Mouse (Mus musculus): ENCODE measurements around the gene Cnga4. TPM values are rescaled to one million over a fixed set of nuclear protein-coding genes. Genes with fewer than 3 reads are reported as not detected.
A peak's percentile ranks its signal among the peaks of the same experiment; 100 is the strongest.
"Not testable (repeated sequence)": the region's sequence is repeated elsewhere in the genome, so short reads cannot be mapped to it uniquely, and the experiment has no call there.

Gene Cnga4
- polyA plus RNA-seq (2014; fragmentation: Nextera tagmentation; extraction: Ambion mirVana) = not detected in 2 replicates

GRCm38 (mm10) chr7:105404268-105404667, at the start of gene Cnga4:
Gene Cnga4, plus strand, starts transcription at chr7:105404568.
- WGBS = 77% methylated on average over 5 of the region's 5 CpGs
- H3K4me2 ChIP-seq = no peak within 1 kb of the TSS
- ATAC-seq (ENCODE audit: low FRiP score) = no peak

GRCm38 (mm10) chr7:105356064-105356463, 48.3 kb upstream of the Cnga4 start:
- H3K27ac ChIP-seq (ENCODE audit: low read depth, low read length); H3K4me1 ChIP-seq (ENCODE audit: control insufficient read depth, insufficient read depth, low read length); H3K4me3 ChIP-seq (ENCODE audit: low read depth, low read length); DNase-seq (ENCODE audit: low spot score, missing footprints); H3K4me2 ChIP-seq; H3K9me3 ChIP-seq (ENCODE audit: control insufficient read depth, low read length); H3K27me3 ChIP-seq (ENCODE audit: control insufficient read depth, insufficient read depth, low read length); H3K9ac ChIP-seq (ENCODE audit: low read length); H3K36me3 ChIP-seq (ENCODE audit: control insufficient read depth, insufficient read depth, low read length): not testable (repeated sequence)
- peak; percentile 70 for ATAC-seq (ENCODE audit: low FRiP score)
- WGBS = no CpG with 5 or more reads among the region's 5 CpGs

More at GRCm38 (mm10) chr7:105404268-105404667, at the start of gene Cnga4:
- no peaks in the 10 kb centered on the region for H3K36me3 ChIP-seq (ENCODE audit: control insufficient read depth, insufficient read depth, low read length)
- no peaks in the 10 kb centered on the region for H3K27me3 ChIP-seq (ENCODE audit: control insufficient read depth, insufficient read depth, low read length)
- no peak within 1 kb of the TSS for H3K27ac ChIP-seq (ENCODE audit: low read depth, low read length)
- no peak for DNase-seq (ENCODE audit: low spot score, missing footprints)
- H3K4me3 ChIP-seq (ENCODE audit: low read depth, low read length) = no peak within 1 kb of the TSS
- H3K9ac ChIP-seq (ENCODE audit: low read length) = no peak within 1 kb of the TSS
- H3K4me1 ChIP-seq (ENCODE audit: control insufficient read depth, insufficient read depth, low read length) = peaks cover 2% of the 10 kb centered on the region; the same call in 1 of the 2 replicates
- H3K9me3 ChIP-seq (ENCODE audit: control insufficient read depth, low read length) = no peaks in the 10 kb centered on the region

DNA sequence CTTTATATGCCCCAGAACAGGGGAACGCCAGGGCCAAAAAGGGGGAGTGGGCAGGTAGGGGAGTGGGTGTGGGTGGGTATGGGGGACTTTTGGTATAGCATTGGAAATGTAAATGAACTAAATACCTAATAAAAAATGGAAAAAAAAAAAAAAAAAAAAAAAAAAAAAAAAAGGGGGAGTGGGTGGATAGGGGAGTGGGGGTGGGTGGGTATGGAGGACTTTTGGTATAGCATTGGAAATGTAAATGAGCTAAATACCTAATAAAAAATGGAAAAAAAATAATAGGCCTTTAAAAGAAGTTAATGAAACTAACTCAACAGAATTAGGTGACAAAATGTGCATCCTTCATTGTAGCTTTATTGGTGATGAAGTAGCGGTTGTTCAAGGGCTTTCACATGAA, 47.9 kb upstream of the Cnga4 start:
- not testable (repeated sequence) for H3K4me2 ChIP-seq; H3K36me3 ChIP-seq (ENCODE audit: control insufficient read depth, insufficient read depth, low read length); H3K9ac ChIP-seq (ENCODE audit: low read length); H3K27ac ChIP-seq (ENCODE audit: low read depth, low read length); H3K4me1 ChIP-seq (ENCODE audit: control insufficient read depth, insufficient read depth, low read length); H3K4me3 ChIP-seq (ENCODE audit: low read depth, low read length); DNase-seq (ENCODE audit: low spot score, missing footprints); H3K9me3 ChIP-seq (ENCODE audit: control insufficient read depth, low read length); H3K27me3 ChIP-seq (ENCODE audit: control insufficient read depth, insufficient read depth, low read length)
- 91% methylated on average over 1 of the region's 2 CpGs for WGBS
- ATAC-seq (ENCODE audit: low FRiP score) = peak; percentile 93

DNA sequence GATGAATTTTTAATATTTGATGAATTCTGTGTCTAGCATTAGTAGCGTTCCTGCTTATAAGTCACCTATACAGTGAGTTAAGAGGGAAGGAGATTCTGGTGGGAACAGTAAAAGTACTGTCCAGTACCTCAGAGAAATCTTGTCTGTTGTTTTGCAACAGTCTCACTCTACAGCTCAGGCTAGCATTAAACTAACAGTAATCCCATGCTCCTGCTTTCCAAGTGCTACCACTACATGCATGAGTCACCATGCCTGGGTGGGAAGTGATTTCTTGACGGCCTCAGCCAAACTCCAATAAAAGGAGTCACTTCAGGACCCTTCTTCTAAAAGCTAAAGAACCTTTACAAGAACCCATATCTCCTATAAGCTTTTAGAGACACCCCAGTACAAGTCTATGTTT, 42.7 kb upstream of the Cnga4 start:
- H3K4me3 ChIP-seq (ENCODE audit: low read depth, low read length) = no peak overlapping the region
- no peaks in the 10 kb centered on the region for H3K27me3 ChIP-seq (ENCODE audit: control insufficient read depth, insufficient read depth, low read length)
- no peaks in the 10 kb centered on the region for H3K36me3 ChIP-seq (ENCODE audit: control insufficient read depth, insufficient read depth, low read length)
- H3K9me3 ChIP-seq (ENCODE audit: control insufficient read depth, low read length) = no peaks in the 10 kb centered on the region
- no peak overlapping the region for H3K4me2 ChIP-seq
- ATAC-seq (ENCODE audit: low FRiP score) (no peak), DNase-seq (ENCODE audit: low spot score, missing footprints) (no peak)
- H3K27ac ChIP-seq (ENCODE audit: low read depth, low read length) = no peak overlapping the region
- 88% methylated on average over 2 of the region's 2 CpGs for WGBS
- H3K9ac ChIP-seq (ENCODE audit: low read length) = no peak overlapping the region
- H3K4me1 ChIP-seq (ENCODE audit: control insufficient read depth, insufficient read depth, low read length) = no peaks in the 10 kb centered on the region

- Histone ChIP-seq H3K9ac (ENCODE audit: low read length) (no peak overlapping the region), H3K4me3 (ENCODE audit: low read depth, low read length) (no peak overlapping the region), H3K9me3 (ENCODE audit: control insufficient read depth, low read length) (no peaks in the 10 kb centered on the region), H3K4me2 (no peak overlapping the region), H3K4me1 (ENCODE audit: control insufficient read depth, insufficient read depth, low read length) (no peaks in the 10 kb centered on the region), H3K36me3 (ENCODE audit: control insufficient read depth, insufficient read depth, low read length) (no peaks in the 10 kb centered on the region; the same call in 1 of the 2 replicates), H3K27ac (ENCODE audit: low read depth, low read length) (no peak overlapping the region), H3K27me3 (ENCODE audit: control insufficient read depth, insufficient read depth, low read length) (no peaks in the 10 kb centered on the region)
- 93% methylated on average over 5 of the region's 5 CpGs for WGBS
- DNase-seq (ENCODE audit: low spot score, missing footprints) = peak; percentile 33
- ATAC-seq (ENCODE audit: low FRiP score) = no peak
These were observed 37.1 kb upstream of the Cnga4 start for GRCm38 (mm10) chr7:105367268-105367667.

GRCm38 (mm10) chr7:105367930-105368329, 36.4 kb upstream of the Cnga4 start, which contains the start of gene Olfr692:
Gene Olfr692, plus strand, starts transcription at chr7:105368230.
- H3K9me3 ChIP-seq (ENCODE audit: control insufficient read depth, low read length) = no peaks in the 10 kb centered on the region
- no peak within 1 kb of the TSS for H3K9ac ChIP-seq (ENCODE audit: low read length)
- no peak for ATAC-seq (ENCODE audit: low FRiP score)
- H3K4me2 ChIP-seq = no peak within 1 kb of the TSS
- no peaks in the 10 kb centered on the region; the same call in 1 of the 2 replicates for H3K36me3 ChIP-seq (ENCODE audit: control insufficient read depth, insufficient read depth, low read length)
- DNase-seq (ENCODE audit: low spot score, missing footprints) = no peak
- WGBS = 97% methylated on average over 1 of the region's 1 CpGs
- no peak within 1 kb of the TSS for H3K27ac ChIP-seq (ENCODE audit: low read depth, low read length)
- no peak within 1 kb of the TSS for H3K4me3 ChIP-seq (ENCODE audit: low read depth, low read length)
- no peaks in the 10 kb centered on the region for H3K4me1 ChIP-seq (ENCODE audit: control insufficient read depth, insufficient read depth, low read length)
- H3K27me3 ChIP-seq (ENCODE audit: control insufficient read depth, insufficient read depth, low read length) = no peaks in the 10 kb centered on the region

DNA sequence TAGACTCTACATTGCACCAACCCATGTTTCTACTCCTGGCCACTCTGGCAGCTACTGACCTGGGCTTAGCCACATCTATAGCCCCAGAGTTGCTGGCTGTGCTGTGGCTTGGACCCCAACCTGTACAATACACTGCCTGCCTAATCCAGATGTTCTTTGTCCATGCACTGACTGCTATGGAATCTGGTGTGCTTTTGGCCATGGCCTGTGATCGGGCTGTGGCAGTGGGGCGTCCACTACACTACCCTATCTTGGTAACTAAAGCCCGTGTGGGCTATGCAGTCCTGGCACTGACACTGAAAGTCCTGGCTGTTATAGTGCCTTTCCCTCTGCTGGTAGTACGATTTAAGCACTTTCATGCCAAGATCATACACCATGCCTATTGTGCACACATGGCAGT, 35.8 kb upstream of the Cnga4 start:
- Histone ChIP-seq H3K9ac (ENCODE audit: low read length) (no peak overlapping the region), H3K27ac (ENCODE audit: low read depth, low read length) (no peak overlapping the region), H3K4me1 (ENCODE audit: control insufficient read depth, insufficient read depth, low read length) (no peaks in the 10 kb centered on the region), H3K36me3 (ENCODE audit: control insufficient read depth, insufficient read depth, low read length) (no peaks in the 10 kb centered on the region; the same call in 1 of the 2 replicates), H3K9me3 (ENCODE audit: control insufficient read depth, low read length) (no peaks in the 10 kb centered on the region), H3K27me3 (ENCODE audit: control insufficient read depth, insufficient read depth, low read length) (no peaks in the 10 kb centered on the region), H3K4me3 (ENCODE audit: low read depth, low read length) (no peak overlapping the region), H3K4me2 (no peak overlapping the region)
- DNase-seq (ENCODE audit: low spot score, missing footprints) (peak; percentile 78), ATAC-seq (ENCODE audit: low FRiP score) (0 out of 2 replicates have a peak, but pooled peaks have one; percentile 27)
- WGBS = 96% methylated on average over 4 of the region's 4 CpGs

DNA sequence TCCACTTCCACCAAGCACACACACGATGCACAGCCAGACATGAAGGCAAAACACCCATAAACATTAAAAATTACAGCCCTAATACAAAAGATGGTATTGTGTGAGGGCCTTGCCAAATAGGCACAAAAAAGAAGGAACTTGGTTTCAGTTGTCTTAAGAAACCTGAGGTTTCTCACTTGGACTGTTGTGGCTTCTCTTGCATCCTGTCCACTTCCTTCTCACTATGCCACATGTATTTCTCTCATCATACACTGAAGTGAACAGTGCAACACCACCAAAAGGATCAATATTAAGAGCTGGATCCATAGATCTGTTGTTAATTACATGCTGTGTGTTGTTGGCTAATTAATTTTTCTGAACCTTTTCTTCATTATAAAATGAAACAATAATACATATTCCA, 31.5 kb upstream of the Cnga4 start:
- no peak for ATAC-seq (ENCODE audit: low FRiP score)
- Histone ChIP-seq H3K9ac (ENCODE audit: low read length) (no peak overlapping the region), H3K36me3 (ENCODE audit: control insufficient read depth, insufficient read depth, low read length) (peaks cover 5% of the 10 kb centered on the region; the same call in 1 of the 2 replicates), H3K4me2 (no peak overlapping the region), H3K9me3 (ENCODE audit: control insufficient read depth, low read length) (no peaks in the 10 kb centered on the region), H3K27ac (ENCODE audit: low read depth, low read length) (no peak overlapping the region), H3K4me3 (ENCODE audit: low read depth, low read length) (no peak overlapping the region), H3K4me1 (ENCODE audit: control insufficient read depth, insufficient read depth, low read length) (no peaks in the 10 kb centered on the region), H3K27me3 (ENCODE audit: control insufficient read depth, insufficient read depth, low read length) (no peaks in the 10 kb centered on the region)
- WGBS = 81% methylated on average over 1 of the region's 1 CpGs
- peak; percentile 56 for DNase-seq (ENCODE audit: low spot score, missing footprints)

DNA sequence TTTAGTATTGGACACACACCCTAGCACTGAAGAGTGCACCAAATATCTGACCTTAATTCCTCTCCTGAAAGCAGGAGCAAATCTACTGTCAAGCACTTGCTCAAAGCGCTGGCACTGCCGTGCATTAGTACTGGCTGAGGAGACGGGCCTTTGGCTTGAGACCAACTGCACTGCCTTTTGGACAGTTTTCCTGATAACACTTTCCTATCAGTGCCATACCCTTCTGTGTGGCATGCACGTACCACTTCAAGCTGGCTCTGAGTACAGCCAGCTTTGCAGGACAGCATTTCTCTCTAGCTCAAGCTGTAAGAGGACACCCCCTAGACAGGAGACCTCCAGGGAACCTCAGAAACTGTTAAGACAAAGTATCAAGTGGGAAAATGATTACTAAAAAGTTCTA, 30.9 kb upstream of the Cnga4 start:
- H3K4me1 ChIP-seq (ENCODE audit: control insufficient read depth, insufficient read depth, low read length) = no peaks in the 10 kb centered on the region
- no peak for DNase-seq (ENCODE audit: low spot score, missing footprints)
- H3K4me2 ChIP-seq = no peak overlapping the region
- ATAC-seq (ENCODE audit: low FRiP score) = no peak
- H3K36me3 ChIP-seq (ENCODE audit: control insufficient read depth, insufficient read depth, low read length) = peaks cover 5% of the 10 kb centered on the region; the same call in 1 of the 2 replicates
- no peak overlapping the region for H3K9ac ChIP-seq (ENCODE audit: low read length)
- H3K9me3 ChIP-seq (ENCODE audit: control insufficient read depth, low read length) = no peaks in the 10 kb centered on the region
- H3K27me3 ChIP-seq (ENCODE audit: control insufficient read depth, insufficient read depth, low read length) = no peaks in the 10 kb centered on the region
- WGBS = 92% methylated on average over 4 of the region's 4 CpGs
- H3K4me3 ChIP-seq (ENCODE audit: low read depth, low read length) = no peak overlapping the region
- no peak overlapping the region for H3K27ac ChIP-seq (ENCODE audit: low read depth, low read length)
